Mouse (Mus musculus) C2C12 (cell line): ENCODE results near the gene Arl9. TPM values are rescaled to one million over a fixed set of nuclear protein-coding genes. Genes with fewer than 3 reads are reported as not detected.
"Not testable (repeated sequence)": the region's sequence is repeated elsewhere in the genome, so short reads cannot be mapped to it uniquely, and the experiment has no call there.

ENCODE experiments used
- H3K27me3 ChIP-seq: one replicate; pipeline ENCODE4 v1.6.1; 2011; ENCODE audit not compliant: control insufficient read depth, insufficient read depth, insufficient read length
- H3K36me3 ChIP-seq: one replicate; pipeline ENCODE4 v1.6.1; 2011; ENCODE audit not compliant: control insufficient read depth, insufficient read depth
- H3K4me3 ChIP-seq: one replicate; pipeline ENCODE4 v1.5.1; 2011; ENCODE audit warnings: mild to moderate bottlenecking, control low read depth; ENCODE audit not compliant: poor library complexity, insufficient read depth, severe bottlenecking
- H3K79me2 ChIP-seq: one replicate; pipeline ENCODE4 v1.6.1; 2011; ENCODE audit not compliant: control insufficient read depth, insufficient read depth
- H3K79me3 ChIP-seq: one replicate; pipeline ENCODE4 v1.6.1; 2011; ENCODE audit warnings: low read depth, control low read depth
- H3ac ChIP-seq: one replicate; pipeline ENCODE3; 2011; ENCODE audit warnings: low read depth; ENCODE audit not compliant: control insufficient read depth, insufficient read length
- CEBPB ChIP-seq: IDR thresholded peaks from one replicate; pipeline ENCODE4 v1.6.1; 2011; ENCODE audit warnings: low read depth, mild to moderate bottlenecking, control low read depth, moderate library complexity
- CTCF ChIP-seq: IDR thresholded peaks from one replicate; pipeline ENCODE4 v1.5.1; 2011; ENCODE audit not compliant: control insufficient read depth, insufficient read depth, insufficient read length
- FOSL1 ChIP-seq: IDR thresholded peaks from one replicate; pipeline ENCODE4 v1.8.0; 2011; ENCODE audit warnings: mild to moderate bottlenecking, low read length; ENCODE audit not compliant: poor library complexity, insufficient read depth, severe bottlenecking
- MAX ChIP-seq: IDR thresholded peaks from one replicate; pipeline ENCODE4 v1.6.1; 2011; ENCODE audit warnings: mild to moderate bottlenecking, control low read depth
- MYOD1 ChIP-seq: IDR thresholded peaks from one replicate; pipeline ENCODE4 v1.6.1; 2011; ENCODE audit warnings: low read depth; ENCODE audit not compliant: control insufficient read depth, insufficient read length
- MYOG ChIP-seq: IDR thresholded peaks from one replicate; pipeline ENCODE4 v1.6.1; 2011; ENCODE audit not compliant: control insufficient read depth, insufficient read length; ENCODE audit errors: extremely low read depth
- USF1 ChIP-seq: IDR thresholded peaks from one replicate; pipeline ENCODE4 v1.6.1; 2011; ENCODE audit warnings: low read depth, mild to moderate bottlenecking, control low read depth, moderate library complexity
- polyA plus RNA-seq: library from polyadenylated mRNA; unstranded; fragments of >200 nt; fragmentation: generic; extraction: Trizol; gene quantifications from one replicate; pipeline ENCODE4 v1.2.1, GENCODE M21; 2012; ENCODE audit warnings: missing spikeins

Arl9 gene
- polyA plus RNA-seq, 1 experiment: not detected

- TF ChIP-seq MYOG (no peak), MYOD1 (no peak), CEBPB (no peak), USF1 (no peak), MAX (no peak), CTCF (no peak), FOSL1 (no peak)
- H3K79me2 ChIP-seq: no peaks in the 10 kb centered on the region
- H3ac ChIP-seq: no peak overlapping the region
- no peaks in the 10 kb centered on the region for H3K36me3 ChIP-seq
- H3K79me3 ChIP-seq: no peaks in the 10 kb centered on the region
- no peak overlapping the region for H3K4me3 ChIP-seq
- H3K27me3 ChIP-seq: no peaks in the 10 kb centered on the region
These were observed 24.2 kb downstream of the Arl9 start for GRCm38 (mm10) chr5:77028034-77028433.

- TF ChIP-seq USF1 (no peak), CTCF (peak; percentile 10)
- no peaks in the 10 kb centered on the region for H3K79me2 ChIP-seq
- no peak overlapping the region for H3K4me3 ChIP-seq
- no peaks in the 10 kb centered on the region for H3K27me3 ChIP-seq
- H3K36me3 ChIP-seq: no peaks in the 10 kb centered on the region
- H3K79me3 ChIP-seq: no peaks in the 10 kb centered on the region
- H3ac ChIP-seq: no peak overlapping the region
These were observed 25.9 kb downstream of the Arl9 start for GRCm38 (mm10) chr5:77029735-77030134.

GRCm38 (mm10) chr5:77035101-77035500 is 31.2 kb downstream of the Arl9 start:
- not testable (repeated sequence) for H3K36me3 ChIP-seq, H3ac ChIP-seq, H3K27me3 ChIP-seq, H3K79me3 ChIP-seq, H3K79me2 ChIP-seq, H3K4me3 ChIP-seq

- Histone ChIP-seq H3K27me3 (peaks cover 15% of the 10 kb centered on the region), H3K4me3 (no peak overlapping the region), H3K36me3 (no peaks in the 10 kb centered on the region), H3K79me2 (no peaks in the 10 kb centered on the region), H3ac (no peak overlapping the region), H3K79me3 (no peaks in the 10 kb centered on the region)
- TF ChIP-seq MAX: no peak
- no peak for TF ChIP-seq CTCF
- no peak for TF ChIP-seq CEBPB
- no peak for TF ChIP-seq USF1
- no peak for TF ChIP-seq MYOG
- TF ChIP-seq MYOD1: no peak
- TF ChIP-seq FOSL1: no peak
These were observed 34.6 kb downstream of the Arl9 start for GRCm38 (mm10) chr5:77038451-77038850.

GRCm38 (mm10) chr5:77039391-77039790 is 35.5 kb downstream of the Arl9 start:
- TF ChIP-seq USF1 (no peak), MYOG (no peak), CEBPB (no peak), FOSL1 (no peak), CTCF (no peak), MAX (no peak), MYOD1 (no peak)
- Histone ChIP-seq H3K4me3 (no peak overlapping the region), H3K79me2 (no peaks in the 10 kb centered on the region), H3K36me3 (no peaks in the 10 kb centered on the region), H3ac (no peak overlapping the region), H3K27me3 (peaks cover 20% of the 10 kb centered on the region), H3K79me3 (no peaks in the 10 kb centered on the region)

GRCm38 (mm10) chr5:77044362-77044761 is 40.5 kb downstream of the Arl9 start:
- Histone ChIP-seq H3ac (no peak overlapping the region), H3K79me3 (no peaks in the 10 kb centered on the region), H3K4me3 (no peak overlapping the region), H3K27me3 (peaks cover 26% of the 10 kb centered on the region), H3K36me3 (no peaks in the 10 kb centered on the region), H3K79me2 (no peaks in the 10 kb centered on the region)
- TF ChIP-seq FOSL1 (no peak), USF1 (no peak), MAX (no peak), MYOD1 (no peak)

- no peak for TF ChIP-seq USF1
- TF ChIP-seq CEBPB: no peak
- no peak for TF ChIP-seq MYOD1
- TF ChIP-seq FOSL1: no peak
- TF ChIP-seq CTCF: no peak
- TF ChIP-seq MAX: no peak
- TF ChIP-seq MYOG: no peak
- Histone ChIP-seq H3K27me3 (peaks cover 3% of the 10 kb centered on the region), H3K79me2 (no peaks in the 10 kb centered on the region), H3K79me3 (no peaks in the 10 kb centered on the region), H3ac (no peak overlapping the region), H3K36me3 (no peaks in the 10 kb centered on the region), H3K4me3 (no peak overlapping the region)
These were observed 48.8 kb downstream of the Arl9 start for GRCm38 (mm10) chr5:77052616-77053015.
